Mouse (Mus musculus) layer of hippocampus, adult 18-20 months (tissue): ENCODE results near the gene Flcn. TPM values are rescaled to one million over a fixed set of nuclear protein-coding genes. Genes with fewer than 3 reads are reported as not detected.
"Not testable (repeated sequence)": the region's sequence is repeated elsewhere in the genome, so short reads cannot be mapped to it uniquely, and the experiment has no call there.

ENCODE experiments used
- DNase-seq, 2 experiments: peaks; one replicate each; pipeline ENCODE4 v3.0.0; 2022; ENCODE audit warnings: low spot score in 2 of 2
- long read RNA-seq: library from polyadenylated mRNA; stranded (forward); transcript quantifications from one replicate; pipeline ENCODE4 v2.0.0, GENCODE M21; 2021
- total RNA-seq, 2 experiments: library from RNA; stranded (reverse); gene quantifications; 2 replicates each; pipeline ENCODE4 v1.2.3; 2021

The Flcn gene
- total RNA-seq, result 10 to 100 TPM; 51.5 to 51.8 TPM
- long read RNA-seq, transcript Flcn-203 (13 exons, 3,437 nt), result major isoform, 57 of 82 reads
- long read RNA-seq, partial matches to known transcripts, result 0 of 82 reads
- long read RNA-seq, other reads (novel, unspliced or antisense), result 25 of 82 reads

DNA sequence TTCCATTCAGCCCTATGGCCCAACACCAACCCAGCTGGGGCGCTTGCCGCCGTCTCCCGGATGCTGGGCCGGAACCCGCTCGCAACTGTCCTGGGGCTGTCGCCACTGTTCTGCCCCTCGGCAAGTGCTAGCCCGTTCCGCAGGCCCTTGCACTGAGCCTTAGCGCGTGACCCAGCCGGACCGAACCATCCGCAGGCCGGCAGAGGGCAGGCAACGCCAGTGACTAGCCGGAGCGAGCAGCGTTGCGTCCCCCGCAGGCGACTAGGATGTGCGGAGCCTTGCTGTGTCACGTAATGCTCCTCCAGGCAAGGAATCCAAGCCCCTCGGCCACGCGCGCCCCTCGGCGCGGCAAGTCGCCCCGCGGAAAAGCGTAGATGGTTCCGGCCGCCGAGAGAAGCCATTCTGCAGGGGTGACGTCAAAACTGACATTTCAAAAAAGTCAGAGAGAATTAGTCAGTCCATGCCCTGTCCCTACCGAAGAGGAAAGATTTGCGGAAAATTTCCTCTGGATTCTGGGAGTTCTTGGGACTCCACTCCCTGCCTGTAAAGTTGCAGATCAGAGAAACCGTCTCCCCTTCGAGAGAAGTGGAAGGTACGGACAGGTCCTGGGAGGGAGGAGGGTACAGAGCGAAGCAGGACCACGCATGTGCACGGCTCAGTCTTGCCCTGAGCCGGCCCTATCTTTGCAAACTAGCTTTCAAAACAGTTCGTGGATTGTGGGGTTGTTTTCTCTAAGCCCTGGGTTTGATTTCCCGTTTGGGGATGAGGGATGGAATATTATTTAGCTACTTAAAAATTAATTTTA lies at the start of gene Flcn:
Gene Flcn (minus strand): TSS at position 347 of the 805 bp plus-strand sequence.
- DNase-seq, result peak; percentile 80 to 88

DNA sequence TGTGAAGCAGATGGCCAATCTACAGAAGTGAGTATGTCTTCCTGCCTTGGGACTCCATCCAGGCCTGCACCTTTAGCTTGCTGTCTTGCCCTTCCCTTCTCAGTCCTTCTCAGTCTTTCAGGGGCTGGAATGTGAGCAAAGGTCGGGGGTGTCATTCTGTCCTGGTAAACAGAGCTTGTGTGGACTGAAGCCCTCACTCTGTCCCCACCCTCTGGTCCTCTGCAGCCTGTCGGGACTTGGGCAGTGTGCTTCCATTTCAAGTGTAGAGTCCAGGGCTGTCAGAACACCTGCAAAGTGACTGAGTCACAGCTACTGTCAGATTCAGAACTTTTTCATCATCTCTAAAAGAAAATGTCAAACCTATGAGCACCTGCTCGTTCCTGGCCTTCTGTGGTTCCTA lies 43.0 kb upstream of the Flcn start:
- DNase-seq, result no peak

DNA sequence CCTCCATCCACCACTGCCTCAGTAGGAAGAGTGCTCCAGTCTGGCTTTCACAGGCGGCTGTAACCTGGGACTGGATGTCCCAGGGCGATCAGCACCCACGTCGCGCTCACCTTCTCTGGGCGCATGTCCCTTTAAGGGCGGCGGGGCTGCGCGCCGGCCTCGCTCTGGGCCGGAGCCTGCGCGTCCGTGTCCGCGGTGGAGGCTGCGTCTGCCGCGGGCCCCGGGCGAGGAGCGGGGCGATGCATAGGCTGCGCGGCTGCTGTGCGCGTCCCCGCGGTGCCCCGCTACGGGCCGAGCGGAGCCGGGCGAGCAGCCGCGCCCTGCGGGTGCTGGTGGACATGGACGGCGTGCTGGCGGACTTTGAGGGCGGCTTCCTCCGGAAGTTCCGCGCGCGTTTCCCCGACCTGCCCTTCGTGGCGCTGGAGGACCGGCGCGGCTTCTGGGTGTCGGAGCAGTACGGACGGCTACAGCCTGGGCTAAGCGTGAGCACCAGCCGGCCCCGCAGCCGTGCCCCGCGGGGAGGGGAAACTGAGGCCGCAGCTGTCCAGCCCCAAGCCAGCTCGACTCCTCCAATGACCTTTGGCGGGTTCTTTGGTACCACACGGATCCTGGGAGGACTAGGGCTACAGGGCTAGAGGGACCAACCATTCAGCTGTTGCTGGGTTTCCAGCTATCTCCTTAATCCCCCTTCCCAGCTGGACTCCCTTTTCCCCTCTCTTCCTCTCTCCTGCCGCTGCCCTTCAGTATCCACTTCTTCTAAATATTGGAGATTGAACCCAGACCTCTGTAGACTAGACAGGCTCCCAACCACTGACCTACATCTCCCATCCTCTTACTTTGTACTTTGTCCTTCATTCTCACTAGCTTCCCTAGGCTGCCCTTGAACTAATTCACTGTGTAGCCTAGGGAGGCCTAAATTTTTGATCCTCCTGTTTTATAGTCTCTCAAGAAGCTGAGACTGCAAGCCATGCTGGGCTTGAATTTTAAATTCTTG lies 38.4 kb upstream of the Flcn start:
- peak; percentile 66 to 72 for DNase-seq

DNA sequence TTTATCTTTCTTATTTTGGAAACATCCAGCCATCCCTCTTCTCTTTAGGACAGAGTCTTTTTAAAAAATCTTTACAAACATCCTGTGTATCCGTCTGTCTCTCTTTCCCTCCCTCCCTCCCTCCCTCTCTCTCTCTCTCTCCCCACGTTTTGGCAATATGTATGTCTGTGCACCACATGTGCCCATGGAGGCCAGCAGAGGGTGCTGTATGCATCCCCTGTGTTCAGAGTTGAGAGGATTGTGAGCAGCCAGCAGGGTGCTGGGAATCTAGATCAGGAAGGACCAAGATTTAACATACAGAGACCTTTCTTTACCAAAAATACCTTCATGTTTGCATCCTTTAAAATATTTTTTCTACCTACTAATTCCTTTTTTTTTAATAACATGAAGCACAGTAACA lies 37.3 kb upstream of the Flcn start:
- DNase-seq, result no peak

DNA sequence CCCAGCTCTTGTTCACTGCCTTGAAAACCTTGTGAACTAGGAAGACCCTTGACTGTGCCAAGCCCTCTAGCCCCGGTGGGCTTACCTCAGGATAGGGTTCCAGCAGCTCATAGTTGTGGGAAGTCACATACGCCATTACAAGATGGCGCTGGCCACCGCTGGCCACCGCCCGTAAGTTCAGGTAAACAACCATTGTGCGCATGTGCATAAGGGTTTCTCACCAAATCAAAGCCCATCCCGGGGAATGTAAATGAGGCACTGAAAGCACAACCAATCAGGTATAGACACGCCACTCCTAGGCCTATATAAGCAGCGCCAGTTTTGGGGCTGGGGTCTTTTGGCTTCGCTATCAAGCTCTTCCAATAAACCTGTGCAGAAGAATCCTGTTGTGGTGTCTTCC lies 36.5 kb upstream of the Flcn start:
- no peak for DNase-seq

DNA sequence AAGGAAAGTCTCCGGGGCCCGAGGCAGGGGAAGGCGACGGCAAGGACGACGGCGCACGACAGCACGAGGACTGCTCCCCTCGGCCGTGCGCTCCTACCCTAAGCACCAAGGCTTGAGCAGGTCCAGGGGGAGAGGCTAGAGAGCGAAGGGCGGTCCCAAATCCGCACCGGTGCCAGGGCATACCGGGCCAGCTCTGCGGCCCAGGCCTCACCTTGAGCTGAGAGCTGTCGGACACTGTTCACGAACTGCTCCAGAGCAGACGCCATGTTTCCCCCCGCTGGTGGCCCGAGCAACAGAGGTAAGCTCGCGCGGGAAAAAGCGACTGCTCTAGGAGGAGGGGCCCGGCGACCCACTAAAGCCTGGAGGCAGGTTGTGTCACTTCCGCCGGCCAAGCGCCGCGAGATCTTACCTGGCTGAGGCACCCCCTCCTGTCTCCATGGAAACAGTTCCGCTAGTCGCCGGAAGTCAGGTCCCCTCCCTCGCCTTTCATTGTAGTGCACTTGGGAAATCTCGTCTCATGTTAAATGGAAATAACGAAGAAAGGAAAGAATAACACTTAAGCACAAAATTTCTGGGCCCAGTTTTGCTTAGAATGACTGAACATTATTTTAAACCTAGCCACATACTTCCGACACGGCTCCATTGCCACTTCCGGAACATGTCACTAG lies 29.8 kb upstream of the Flcn start, which contains the start of gene Cops3:
Gene Cops3 (minus strand): TSS at position 380 of the 668 bp plus-strand sequence.
- DNase-seq, result peak; percentile 92 to 97

DNA sequence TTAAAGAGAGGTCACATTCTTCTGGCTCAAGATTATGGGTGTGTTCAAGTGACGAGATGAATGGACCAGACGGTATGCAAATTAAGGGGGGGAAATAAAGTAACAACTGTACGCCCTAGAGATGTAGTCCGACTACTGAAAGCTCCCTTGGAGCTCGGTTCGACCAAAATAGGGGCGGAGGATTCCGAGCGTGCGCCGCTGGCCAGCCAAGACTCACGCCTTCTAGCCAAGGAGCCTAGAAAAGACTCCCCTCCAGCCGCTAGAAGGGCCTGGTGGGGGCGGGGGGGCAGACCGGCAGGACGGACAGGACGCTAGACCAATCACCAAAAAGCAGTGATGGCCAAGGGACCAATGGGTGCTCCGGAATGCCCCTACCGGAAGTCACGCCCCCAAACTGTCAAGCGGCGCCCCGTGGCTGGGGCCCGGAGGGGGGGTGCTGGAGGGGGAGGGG lies 29.2 kb upstream of the Flcn start, which contains the start of gene Nt5m:
Gene Nt5m (plus strand): TSS at position 440 of the 451 bp plus-strand sequence.
- peak; percentile 92 to 96 for DNase-seq

DNA sequence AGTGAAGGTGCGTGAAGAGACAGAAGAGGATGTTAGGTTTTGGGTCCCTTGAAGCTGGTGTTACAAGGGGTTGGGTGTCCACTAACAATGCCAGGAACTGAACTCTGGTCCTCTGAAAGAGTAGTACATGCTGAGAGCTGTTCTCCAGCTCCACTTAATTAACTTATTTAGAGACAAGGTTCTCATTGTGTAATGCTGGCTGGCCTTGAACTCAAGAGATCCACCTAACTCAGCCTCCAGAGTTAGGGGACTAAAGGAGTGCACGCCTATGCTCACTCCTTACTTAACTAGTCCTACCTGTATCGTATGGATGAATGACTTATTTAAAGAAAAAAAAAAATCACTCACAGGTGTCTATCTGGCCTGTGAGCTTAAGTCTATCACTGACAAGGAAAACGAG lies 28.6 kb upstream of the Flcn start:
- DNase-seq, result no peak

DNA sequence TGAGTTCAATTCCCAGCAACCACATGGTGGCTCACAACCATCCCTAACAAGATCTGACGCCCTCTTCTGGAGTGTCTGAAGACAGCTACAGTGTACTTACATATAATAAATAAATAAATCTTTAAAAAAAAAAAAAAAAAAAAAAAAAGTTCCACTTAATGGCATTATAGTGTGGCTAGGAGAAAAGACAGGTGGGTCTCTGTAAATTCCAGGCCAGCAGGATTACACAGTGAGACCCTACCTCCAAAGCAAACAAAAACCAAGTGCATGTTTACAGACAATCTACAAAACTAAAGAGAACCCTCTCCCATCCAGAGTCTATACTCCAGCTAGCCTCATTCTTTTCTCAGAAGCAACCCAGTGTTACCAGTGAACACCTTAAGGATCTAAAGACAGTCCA lies 28.0 kb upstream of the Flcn start:
- DNase-seq, result not testable (repeated sequence)

DNA sequence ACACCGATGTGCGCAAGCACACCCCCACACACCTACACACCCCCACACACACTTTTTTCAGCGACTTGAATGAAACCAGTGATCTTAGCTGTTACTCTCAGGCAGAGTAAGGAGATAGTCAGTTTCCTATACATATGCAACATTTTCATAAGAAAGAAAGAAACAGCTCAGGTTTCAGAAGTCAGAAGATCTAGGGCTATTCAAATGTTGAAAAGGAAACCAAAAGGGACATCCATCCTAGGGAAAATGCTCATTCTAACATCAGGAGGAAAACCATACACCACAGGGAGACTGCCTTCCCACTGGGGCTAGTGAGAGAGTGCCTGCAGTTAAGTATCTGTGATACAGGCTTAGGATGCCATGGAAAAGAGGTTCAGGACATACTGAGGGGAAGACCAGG lies 11.8 kb upstream of the Flcn start:
- no peak for DNase-seq

DNA sequence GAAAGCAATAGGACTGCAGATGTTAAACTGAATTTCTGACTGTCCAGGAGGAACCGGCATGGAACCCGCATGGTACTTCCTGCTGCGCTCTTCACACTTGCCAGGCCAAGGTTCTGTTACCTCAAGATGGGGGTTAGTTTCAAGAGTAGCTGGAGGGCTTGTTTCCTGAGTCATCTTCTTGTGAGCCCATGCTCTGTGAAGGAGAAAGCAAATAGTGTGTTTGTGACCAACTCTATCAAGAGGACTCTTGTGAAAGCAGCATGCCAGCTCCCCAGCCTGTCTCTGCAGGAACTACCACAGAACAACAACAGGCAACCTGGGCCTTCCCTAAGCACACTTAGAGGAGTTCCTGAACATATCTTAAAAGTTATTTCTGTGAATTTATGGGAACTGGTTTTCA lies 8.1 kb upstream of the Flcn start:
- no peak for DNase-seq

DNA sequence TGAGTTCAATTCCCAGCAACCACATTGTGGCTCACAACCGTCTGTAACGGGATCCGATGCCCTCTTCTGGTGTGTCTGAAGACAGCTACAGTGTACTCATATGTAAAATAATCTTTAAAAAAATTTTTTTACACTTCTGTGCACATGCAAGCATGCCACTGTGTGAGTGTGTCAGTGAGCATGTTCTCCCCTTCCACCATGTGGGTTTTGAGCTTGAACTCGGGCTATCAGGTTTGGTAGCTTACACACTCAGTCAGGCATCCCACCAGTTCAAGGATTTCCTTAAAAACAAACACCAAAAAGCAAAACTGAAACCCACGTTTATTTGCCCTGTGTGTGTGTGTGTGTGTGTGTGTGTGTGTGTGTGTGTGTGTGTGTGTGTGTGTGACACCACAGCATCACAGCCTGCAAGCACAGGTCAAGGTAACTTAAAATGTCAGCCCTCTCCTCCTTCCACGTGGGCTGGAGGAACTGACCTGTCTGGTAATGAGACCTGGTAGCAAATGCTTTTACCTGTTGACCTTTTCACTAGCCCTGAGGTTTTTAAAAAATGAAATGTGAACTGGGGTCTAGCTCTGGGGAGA lies 5.8 kb upstream of the Flcn start:
- no peak for DNase-seq

DNA sequence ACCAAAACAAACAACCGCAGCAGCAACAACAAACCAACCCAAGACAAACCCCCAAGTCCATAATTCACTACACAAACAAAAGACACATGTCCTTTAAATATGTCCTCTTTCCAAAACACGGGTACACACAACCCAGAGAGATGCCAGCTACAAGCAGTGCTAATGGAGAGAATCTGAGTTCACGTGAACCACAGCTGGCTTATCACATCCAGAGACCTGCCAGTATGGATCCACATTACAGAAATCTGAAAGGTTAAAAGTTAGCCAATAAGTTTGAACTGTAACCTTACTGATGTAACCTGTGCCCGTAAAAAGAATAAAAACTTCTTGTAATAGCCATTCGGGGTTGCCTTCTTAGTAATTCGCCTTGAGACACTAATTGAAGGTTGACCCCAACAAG lies 5.1 kb upstream of the Flcn start:
- DNase-seq, result no peak

DNA sequence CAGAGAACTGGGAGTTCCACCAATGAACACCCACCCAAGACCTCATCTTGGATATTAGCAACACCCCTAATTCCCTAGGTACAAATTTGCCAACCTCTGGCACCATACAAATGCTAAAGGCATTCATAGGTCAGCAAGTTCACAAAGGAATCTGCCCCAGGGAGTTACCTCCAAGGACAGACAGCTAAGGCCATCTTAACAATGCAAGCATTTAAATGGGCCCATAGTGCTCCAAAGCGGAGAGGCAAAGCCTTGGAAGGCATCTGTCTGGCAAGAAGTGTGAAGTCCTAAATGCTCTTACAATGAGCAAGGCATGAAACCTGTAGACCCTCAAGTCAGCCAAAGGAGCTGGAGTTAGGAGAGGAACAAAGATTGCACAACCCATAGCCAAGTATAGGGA lies 4.5 kb upstream of the Flcn start:
- no peak for DNase-seq

DNA sequence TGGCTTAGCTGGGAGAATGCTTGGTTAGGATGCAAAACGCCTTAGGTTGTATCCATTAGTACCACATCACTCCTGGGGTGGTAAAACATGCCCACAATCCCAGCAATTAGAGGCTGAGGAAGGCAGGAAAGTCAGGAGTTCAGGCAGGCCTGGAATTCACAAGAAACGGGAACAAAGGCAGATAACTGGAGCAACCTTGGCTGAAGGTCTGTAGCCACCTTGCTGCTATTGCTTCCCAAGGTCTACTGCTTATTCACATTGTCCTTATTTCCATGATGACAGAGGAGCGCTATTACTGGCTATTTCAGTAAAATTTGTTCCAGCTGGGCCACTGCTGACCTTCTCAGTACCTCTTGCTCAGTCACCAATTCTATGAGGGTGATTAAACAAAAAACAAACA lies 3.5 kb upstream of the Flcn start:
- DNase-seq, result no peak

DNA sequence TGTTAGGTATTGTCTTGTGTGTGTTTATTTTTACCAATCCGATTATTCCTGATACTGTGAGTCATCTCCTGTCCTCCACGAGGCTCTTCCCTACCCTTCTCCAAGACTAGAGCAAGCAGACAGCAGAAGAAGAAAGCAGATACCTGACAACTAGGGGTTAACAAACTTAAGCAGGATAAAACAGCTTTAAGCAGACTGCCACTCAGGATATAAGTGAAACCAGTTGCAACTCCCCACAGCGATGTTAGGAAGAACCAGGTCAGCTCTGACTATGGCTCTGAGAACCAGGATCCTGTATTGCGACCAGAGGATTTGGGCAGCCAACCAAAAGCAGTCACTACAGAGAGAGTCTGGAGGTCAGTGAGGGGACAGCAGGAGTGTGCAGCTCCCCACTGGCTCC lies 1.4 kb upstream of the Flcn start:
- DNase-seq, result no peak

DNA sequence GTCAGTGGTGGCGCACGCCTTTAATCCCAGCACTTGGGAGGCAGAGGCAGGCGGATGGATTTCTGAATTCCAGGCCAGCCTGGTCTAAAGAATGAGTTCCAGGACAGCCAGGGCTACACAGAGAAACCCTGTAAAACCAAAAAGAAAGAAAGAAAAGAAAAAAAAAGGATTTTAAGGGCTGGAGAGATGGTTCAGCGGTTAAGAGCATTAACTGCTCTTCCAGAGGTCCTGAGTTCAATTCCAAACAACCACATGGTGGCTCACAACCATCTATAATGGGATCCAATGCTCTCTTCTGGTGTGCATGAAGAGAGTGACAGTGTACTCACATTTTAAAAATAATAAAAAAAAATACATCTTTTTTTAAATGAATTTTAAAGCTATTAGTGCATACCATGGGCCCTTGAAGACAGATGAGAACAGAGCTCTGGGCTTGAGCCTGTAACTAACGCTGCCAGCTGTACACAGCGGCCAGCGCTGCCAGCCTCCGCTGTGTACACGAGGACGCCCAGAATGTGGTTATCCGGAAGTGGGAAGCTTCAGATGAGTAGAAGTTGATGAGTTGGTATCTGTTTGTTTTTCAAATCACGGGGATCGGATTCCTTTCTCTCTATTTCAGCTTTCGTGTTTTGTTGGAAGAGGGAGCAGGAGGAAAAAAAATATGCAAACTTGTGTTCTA lies 803 bp upstream of the Flcn start:
- DNase-seq, result no peak

DNA sequence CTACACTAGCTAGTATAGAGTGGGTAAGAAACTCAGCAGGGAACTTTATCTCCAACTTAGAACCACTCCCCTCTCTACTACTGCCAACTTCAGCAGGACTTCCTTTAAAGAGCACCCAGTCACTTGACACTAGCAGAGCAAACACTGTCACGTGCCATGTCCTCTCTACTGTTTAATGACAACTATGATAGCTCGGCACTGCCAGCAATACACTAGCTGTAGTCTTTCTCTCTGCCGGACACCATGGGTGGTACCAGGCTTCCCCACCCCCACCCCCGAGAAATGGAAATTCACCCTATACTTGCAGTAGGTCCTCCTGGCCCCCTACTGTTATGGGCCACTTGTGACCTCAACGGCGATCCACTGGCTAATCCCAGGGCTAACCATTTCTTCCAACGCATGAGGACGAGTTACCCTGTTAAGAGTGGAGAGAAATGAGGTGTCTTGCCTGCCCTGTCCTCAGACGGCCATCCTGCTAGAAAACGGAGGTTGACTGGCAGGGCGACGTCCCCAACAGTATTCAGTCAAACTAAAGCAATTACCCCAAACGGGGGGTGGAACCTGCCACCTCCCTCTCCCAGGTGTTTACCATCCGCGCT lies 646 bp downstream of the Flcn start:
- DNase-seq, result no peak

DNA sequence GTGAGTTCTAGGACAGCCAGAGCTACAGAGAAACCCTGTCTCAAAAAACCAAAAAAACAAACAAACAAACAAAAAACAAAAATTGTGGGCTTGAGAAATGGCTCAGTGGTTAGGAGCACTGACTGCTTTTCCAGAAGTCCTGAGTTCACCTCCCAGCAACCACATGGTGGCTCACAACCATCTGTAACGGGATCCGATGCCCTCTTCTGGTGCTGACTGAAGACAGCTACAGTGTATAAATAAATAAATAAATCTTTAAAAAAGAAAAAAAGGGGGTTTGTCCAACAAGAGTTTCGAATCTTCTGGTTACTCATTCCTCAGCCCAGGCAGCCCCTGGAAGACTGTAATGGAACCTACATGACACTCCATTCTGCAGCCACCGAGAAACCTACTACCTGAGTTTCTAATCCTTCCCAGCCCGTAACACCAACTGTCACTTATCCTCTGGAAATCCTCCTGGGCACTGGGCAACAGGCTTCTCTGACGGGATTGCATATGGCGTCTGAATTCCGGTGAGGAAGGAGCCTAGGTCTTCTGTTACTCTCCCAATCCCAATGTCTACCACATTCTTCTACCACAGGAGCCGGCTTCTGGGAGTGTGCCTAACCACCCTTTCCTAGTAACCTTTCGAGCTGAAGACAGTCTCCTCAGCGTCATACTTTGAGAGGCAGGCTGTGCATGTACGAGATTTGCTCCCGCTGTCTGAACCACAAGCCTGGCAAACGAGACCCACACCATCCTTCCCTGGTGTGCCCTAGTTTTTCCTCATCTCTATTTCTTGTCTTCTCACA lies 1.5 kb downstream of the Flcn start:
- no peak for DNase-seq
